8 mouse cellular contexts compared by ENCODE assay signal in genomic region chr2:122160680-122161079, GRCm38 (mm10). TPM values are rescaled to one million over a fixed set of nuclear protein-coding genes. Genes with fewer than 3 reads are reported as not detected.
A peak's percentile ranks its signal among the peaks of the same experiment; 100 is the strongest.
DNase-seq lines count a peak whose midpoint lies in the region; ATAC-seq and TF ChIP-seq lines count a peak whose summit lies in the region.

Gene Trim69 (plus strand): TSS chr2:122160700.

- no peaks in the 10 kb centered on the region for H3K27me3 ChIP-seq in forebrain, embryonic 15.5 days
- no peaks in the 10 kb centered on the region for H3K27me3 ChIP-seq in thymus, adult 2 months (ENCODE audit: control insufficient read depth, insufficient read depth, low read length)

- peaks cover 2% of the 10 kb centered on the region in 2 experiments; a peak in 2 of 4 replicates for H3K4me1 ChIP-seq in ES-E14 (ENCODE audit: control insufficient read depth in 2 of 2, insufficient read depth in 2 of 2, low read length in 2 of 2, poor library complexity in 1 of 2)
- H3K4me1 ChIP-seq in forebrain, embryonic 15.5 days, result no peaks in the 10 kb centered on the region
- H3K4me1 ChIP-seq in lung, adult 2 months (ENCODE audit: control insufficient read depth, insufficient read depth, low read length), result peaks cover 3% of the 10 kb centered on the region
- peaks cover 34% of the 10 kb centered on the region for H3K4me1 ChIP-seq in thymus, adult 2 months (replicated peaks; ENCODE audit: control insufficient read depth, insufficient read depth, low read length)

- no peaks in the 10 kb centered on the region for H3K36me3 ChIP-seq in ES-E14 (ENCODE audit: control insufficient read depth, insufficient read depth, low read length, poor library complexity, severe bottlenecking)
- no peaks in the 10 kb centered on the region for H3K36me3 ChIP-seq in forebrain, embryonic 15.5 days
- H3K36me3 ChIP-seq in thymus, adult 2 months (ENCODE audit: control insufficient read depth, insufficient read depth, low read length), result no peaks in the 10 kb centered on the region; the same call in 1 of the 2 replicates

- TF ChIP-seq POLR2A in lung, adult 2 months (IDR thresholded peaks at IDR 0.05; ENCODE audit: borderline replicate concordance, extremely low read depth, low read depth, low read length), result no peak
- no peak for TF ChIP-seq POLR2A in thymus, adult 2 months (IDR thresholded peaks at IDR 0.05; ENCODE audit: control insufficient read depth, extremely low read depth, insufficient read depth, low read length, poor library complexity)

- 41% methylated on average over 2 of the region's 2 CpGs for WGBS in forebrain, embryonic 15.5 days
- 29% methylated on average over 2 of the region's 2 CpGs for WGBS in lung, adult 2 months
- WGBS in thymus, adult 2 months, result 53% methylated on average over 2 of the region's 2 CpGs

- intact Hi-C loops in heart, postnatal 10 days (cut with DNase I), result loop anchor here (1.0 to 2.0 kb wide), 2 partner anchors 42 to 90 kb away; partner anchors contain the start of gene Spg11

- no peaks in the 10 kb centered on the region for H3K9me3 ChIP-seq in ES-E14 (ENCODE audit: control insufficient read depth, insufficient read depth, low read depth, low read length)
- H3K9me3 ChIP-seq in forebrain, embryonic 15.5 days, result no peaks in the 10 kb centered on the region

- H3K27ac ChIP-seq in ES-E14 (ENCODE audit: insufficient read depth, low read depth, low read length, poor library complexity, severe bottlenecking), result no peak within 1 kb of the TSS
- H3K27ac ChIP-seq in forebrain, embryonic 15.5 days (replicated peaks), result no peak within 1 kb of the TSS
- H3K27ac ChIP-seq in thymus, adult 2 months (ENCODE audit: control insufficient read depth, insufficient read depth, low read length), result peak within 1 kb of the TSS; percentile 15; the same call in 1 of the 2 replicates

- peak; percentile 78 for DNase-seq in ES-E14 (ENCODE audit: low read depth, low spot score)
- DNase-seq in heart, postnatal 10 days, result peak; percentile 89 to 94
- peak; percentile 83 for DNase-seq in layer of hippocampus, adult 11-12 months (ENCODE audit: low spot score)
- peak; percentile 82 for DNase-seq in lung, adult 2 months
- DNase-seq in ovary, adult 18-20 months (ENCODE audit: low spot score), result peak; percentile 27
- peak; percentile 84 for DNase-seq in thymus, adult 2 months

- in situ Hi-C loops in ES-E14 (cut with MboI; ENCODE audit: low sequenced_read_pairs in 2 of 2, unreplicated experiment in 2 of 2), result no loop called here

- no peak within 1 kb of the TSS for H3K4me2 ChIP-seq in forebrain, embryonic 15.5 days (replicated peaks)

- peak; percentile 83 for TF ChIP-seq CTCF in lung, adult 2 months (IDR thresholded peaks at IDR 0.05; ENCODE audit: insufficient read depth, low read length)
- peak; percentile 63; the same call in 1 of the 2 replicates for TF ChIP-seq CTCF in thymus, adult 2 months (IDR thresholded peaks at IDR 0.05; ENCODE audit: borderline replicate concordance, control insufficient read depth, extremely low read depth, insufficient read depth, low read length, poor library complexity)

- H3K9ac ChIP-seq in ES-E14 (ENCODE audit: insufficient read depth, low read depth, low read length, poor library complexity, severe bottlenecking), result no peak within 1 kb of the TSS
- H3K9ac ChIP-seq in forebrain, embryonic 15.5 days (replicated peaks), result no peak within 1 kb of the TSS

- ATAC-seq in cerebellum, adult (ENCODE audit: insufficient number of reproducible peaks, low FRiP score, low TSS enrichment), result peak; percentile 83
- 0 out of 2 replicates have a peak, but pooled peaks have one; percentile 43 for ATAC-seq in forebrain, embryonic 15.5 days (replicated peaks)

- H3K4me3 ChIP-seq in ES-E14 (ENCODE audit: insufficient read depth in 1 of 2, low read depth in 1 of 2, low read length in 2 of 2, poor library complexity in 1 of 2, severe bottlenecking in 1 of 2), result no peak within 1 kb of the TSS
- H3K4me3 ChIP-seq in forebrain, embryonic 15.5 days, result no peak within 1 kb of the TSS
- H3K4me3 ChIP-seq in lung, adult 2 months (replicated peaks; ENCODE audit: extremely low read depth, low read depth, low read length), result no peak within 1 kb of the TSS
- H3K4me3 ChIP-seq in thymus, adult 2 months (ENCODE audit: control insufficient read depth, insufficient read depth, low read length), result no peak within 1 kb of the TSS

TF ChIP-seq in ES-E14, 5 proteins besides CTCF, POLR2A, EP300 and RAD21:
- TF ChIP-seq ZC3H11A (IDR thresholded peaks at IDR 0.05; ENCODE audit: borderline replicate concordance, low read depth, low read length) (0 out of 2 replicates have a peak, but pooled peaks have one; percentile 40), CHD2 (IDR thresholded peaks at IDR 0.05; ENCODE audit: low read depth, low read length) (no peak), ZNF384 (IDR thresholded peaks at IDR 0.05; ENCODE audit: low read depth, low read length) (no peak), MAFK (IDR thresholded peaks at IDR 0.05; ENCODE audit: insufficient read depth, low read depth, low read length) (0 out of 2 replicates have a peak, but pooled peaks have one; percentile 24)

RNA-seq across cellular contexts. Expression of gene Trim69, which starts in this region (rescaled TPM):
- not detected in 2 replicates for total RNA-seq in ES-E14 (2012; rRNA removed)
- not detected in 2 replicates for polyA plus RNA-seq in forebrain, embryonic 15.5 days (2015; fragmentation: Nextera tagmentation; extraction: Ambion mirVana)
- total RNA-seq in heart, postnatal 10 days (2021), result not detected
- 0.08 TPM in 1 of 2 replicates, not detected in the other for polyA plus RNA-seq in lung, adult 2 months (2012; rRNA removed)
- 0.12 and 0.13 TPM in 2 replicates for polyA plus RNA-seq in thymus, adult 2 months (2012; rRNA removed)

Comparison
In these comparisons a context has a peak if more than half of its experiments do, and no peak if none do; other contexts are left out.
1. Peak in DNase-seq in ES-E14; RNA of the gene not detected or under 1 TPM.
2. Peak in ATAC-seq in forebrain, embryonic 15.5 days; RNA of the gene not detected or under 1 TPM.
3. Peak in DNase-seq in heart, postnatal 10 days; RNA of the gene not detected or under 1 TPM.
4. Peak in DNase-seq in lung, adult 2 months; RNA of the gene not detected or under 1 TPM.
5. Peak in DNase-seq and H3K27ac ChIP-seq in thymus, adult 2 months; RNA of the gene not detected or under 1 TPM.
6. DNase-seq: peak in every context shown above with its lines; median percentile 92 in heart, postnatal 10 days; 84 in thymus, adult 2 months; 83 in layer of hippocampus, adult 11-12 months; 82 in lung, adult 2 months; 78 in ES-E14; 27 in ovary, adult 18-20 months.